Mouse (Mus musculus): ENCODE results near the gene Pop5.

The Pop5 gene

DNA sequence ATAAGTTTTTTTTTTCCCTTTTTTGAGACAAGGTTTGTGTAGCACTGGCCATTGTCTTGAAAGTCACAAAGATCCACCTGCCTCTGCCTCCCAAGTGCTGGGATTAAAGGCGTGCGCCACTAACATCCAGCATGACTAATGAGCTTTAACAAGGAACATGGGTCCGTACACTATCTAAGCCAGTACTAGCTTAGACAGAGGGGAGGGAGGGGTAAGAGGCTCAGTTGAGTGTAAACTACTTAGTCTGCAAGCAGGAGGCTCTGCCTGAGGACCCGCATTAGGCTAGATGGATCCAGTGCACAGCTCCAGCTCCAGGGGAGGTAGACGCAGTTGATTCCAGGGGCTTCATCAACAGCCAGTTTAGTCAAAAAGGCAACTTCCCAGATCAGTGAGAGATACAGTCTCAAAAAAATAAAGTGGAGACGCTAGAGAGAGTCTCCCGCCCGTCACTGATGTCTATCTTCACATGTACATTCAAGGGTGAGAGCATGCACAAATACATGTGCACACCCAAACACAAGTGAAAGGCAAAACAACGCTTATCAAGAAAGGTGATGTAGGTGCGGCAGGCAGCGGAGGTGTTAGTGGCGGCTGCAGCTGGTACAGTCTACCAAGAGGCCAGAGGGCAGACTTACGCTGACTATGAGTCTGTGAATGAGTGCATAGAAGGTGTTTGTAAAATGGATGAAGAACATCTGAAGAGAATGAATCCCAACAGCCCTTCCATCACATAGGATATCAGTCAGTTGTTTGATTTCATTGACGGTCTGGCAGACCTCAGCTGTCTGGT, 27.1 kb downstream of the Pop5 start:
- DNase-seq (ENCODE audit: low spot score in 2 of 2) = no peak

DNA sequence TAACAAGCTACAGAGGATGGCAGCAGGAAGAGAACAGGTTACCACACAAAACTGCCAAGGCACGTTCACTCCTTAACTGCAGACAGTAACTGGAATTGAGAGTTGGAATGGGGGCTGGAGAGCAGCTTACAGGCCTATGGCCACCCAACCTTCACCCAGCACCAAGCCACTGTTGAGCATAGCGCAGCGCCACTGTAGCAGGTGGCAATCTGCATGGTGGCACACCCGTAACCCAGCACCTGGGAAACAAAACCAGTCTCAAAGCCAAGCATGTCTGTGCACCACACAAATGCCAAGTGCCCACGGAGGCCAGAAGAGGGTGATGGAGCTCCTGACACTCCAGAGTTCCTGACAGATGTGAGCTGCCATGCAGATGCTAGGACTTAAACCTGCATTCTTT, 30.7 kb downstream of the Pop5 start:
- no peak for DNase-seq (ENCODE audit: low spot score in 2 of 2)

DNA sequence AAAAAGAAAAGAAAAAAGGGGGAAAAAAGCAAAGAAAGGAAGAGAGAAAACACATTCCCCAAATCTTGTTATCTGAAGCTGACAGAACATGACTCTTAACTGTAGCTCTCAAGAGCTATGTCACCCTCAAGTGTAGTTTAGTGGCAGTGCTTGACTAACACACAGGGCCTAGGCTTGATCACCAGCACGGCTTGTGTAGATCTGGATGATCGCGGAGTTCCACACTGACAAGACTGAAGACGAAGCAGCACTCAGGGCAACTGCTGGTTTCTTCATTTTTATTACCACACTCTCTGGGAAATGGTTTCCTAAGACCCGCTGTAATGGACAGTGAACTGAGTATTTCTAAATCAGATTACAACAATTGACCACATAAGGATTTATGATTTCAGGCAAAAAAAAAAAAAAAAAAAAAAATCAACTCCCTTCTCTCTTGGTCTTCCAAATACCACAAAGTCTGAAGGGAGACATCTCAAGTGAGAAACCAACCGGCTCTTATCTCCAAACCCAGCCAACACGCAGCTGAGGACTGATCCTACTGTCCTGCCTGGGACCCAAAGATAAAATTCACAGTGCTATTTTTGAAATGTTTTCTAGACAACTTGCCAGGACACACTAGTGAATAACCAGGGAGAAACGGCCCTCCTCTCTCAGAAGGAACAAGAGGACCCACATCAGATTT, 31.3 kb downstream of the Pop5 start:
- peak in 1 of 2 experiments; percentile 36 for DNase-seq (ENCODE audit: low spot score in 2 of 2)

DNA sequence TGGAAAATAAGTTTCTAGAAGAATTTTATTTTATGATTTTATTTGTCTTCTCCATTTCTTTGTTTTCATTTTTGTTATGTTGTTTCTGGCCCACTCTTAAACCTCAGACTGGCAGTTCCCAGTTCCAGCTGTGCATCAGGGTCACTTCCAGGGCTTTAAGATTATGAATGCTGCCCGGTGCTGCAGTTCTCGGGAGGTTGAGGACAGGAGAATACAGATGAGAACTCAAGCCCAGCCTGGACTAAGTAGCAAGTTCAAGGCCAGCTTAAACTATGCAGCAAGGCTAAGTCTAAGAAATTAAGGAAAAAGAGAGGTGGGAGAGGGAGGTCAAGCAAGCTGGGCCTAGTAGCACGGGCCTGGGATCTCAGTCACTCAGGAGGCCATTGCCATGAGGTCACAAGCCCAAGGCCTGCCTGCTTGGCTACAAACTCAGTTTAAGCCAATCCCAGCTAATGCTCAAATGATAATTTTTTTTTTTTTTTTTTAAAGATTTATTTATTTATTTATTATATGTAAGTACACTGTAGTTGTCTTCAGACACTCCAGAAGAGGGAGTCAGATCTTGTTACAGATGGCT, 31.9 kb downstream of the Pop5 start:
- DNase-seq (ENCODE audit: low spot score in 2 of 2) = no peak

DNA sequence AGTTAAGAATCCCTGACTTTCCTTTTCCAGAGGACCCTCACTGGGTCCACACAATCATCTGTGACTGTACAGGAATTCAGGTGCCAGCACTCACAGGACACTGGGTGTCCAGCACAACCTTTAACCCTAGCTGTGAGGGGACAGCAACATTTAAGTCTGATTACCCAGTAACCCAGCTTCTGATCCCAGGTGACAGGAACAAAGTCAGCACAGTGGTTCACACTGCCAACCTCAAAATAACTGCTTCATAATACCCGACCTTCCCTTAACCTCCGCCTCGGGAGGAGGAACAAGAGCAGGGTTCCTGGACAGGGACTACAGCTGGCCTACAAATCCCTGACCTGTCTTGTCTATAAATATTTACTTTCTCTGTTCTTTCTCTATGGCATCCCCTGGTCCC, 32.6 kb downstream of the Pop5 start:
- DNase-seq (ENCODE audit: low spot score in 2 of 2) = no peak

DNA sequence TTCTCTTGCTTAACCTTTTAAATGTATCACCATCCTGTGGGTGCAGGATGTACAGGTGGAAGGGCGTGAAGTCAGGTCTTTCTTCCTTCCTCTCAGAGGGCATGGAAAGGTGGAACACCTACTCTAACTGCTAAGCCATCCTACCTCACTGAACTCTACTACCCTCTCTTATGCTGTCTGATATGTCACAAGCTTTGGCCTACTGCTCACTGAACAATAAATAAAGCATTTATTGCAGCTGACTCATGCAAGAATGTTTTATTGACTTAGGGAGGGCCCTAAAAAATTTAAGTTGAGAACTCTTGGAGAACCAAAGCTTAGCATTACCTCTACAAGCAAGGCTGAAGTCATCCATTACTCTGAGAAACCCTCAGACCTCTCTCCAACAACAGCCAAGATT, 34.3 kb downstream of the Pop5 start:
- no peak for DNase-seq (ENCODE audit: low spot score in 2 of 2)

DNA sequence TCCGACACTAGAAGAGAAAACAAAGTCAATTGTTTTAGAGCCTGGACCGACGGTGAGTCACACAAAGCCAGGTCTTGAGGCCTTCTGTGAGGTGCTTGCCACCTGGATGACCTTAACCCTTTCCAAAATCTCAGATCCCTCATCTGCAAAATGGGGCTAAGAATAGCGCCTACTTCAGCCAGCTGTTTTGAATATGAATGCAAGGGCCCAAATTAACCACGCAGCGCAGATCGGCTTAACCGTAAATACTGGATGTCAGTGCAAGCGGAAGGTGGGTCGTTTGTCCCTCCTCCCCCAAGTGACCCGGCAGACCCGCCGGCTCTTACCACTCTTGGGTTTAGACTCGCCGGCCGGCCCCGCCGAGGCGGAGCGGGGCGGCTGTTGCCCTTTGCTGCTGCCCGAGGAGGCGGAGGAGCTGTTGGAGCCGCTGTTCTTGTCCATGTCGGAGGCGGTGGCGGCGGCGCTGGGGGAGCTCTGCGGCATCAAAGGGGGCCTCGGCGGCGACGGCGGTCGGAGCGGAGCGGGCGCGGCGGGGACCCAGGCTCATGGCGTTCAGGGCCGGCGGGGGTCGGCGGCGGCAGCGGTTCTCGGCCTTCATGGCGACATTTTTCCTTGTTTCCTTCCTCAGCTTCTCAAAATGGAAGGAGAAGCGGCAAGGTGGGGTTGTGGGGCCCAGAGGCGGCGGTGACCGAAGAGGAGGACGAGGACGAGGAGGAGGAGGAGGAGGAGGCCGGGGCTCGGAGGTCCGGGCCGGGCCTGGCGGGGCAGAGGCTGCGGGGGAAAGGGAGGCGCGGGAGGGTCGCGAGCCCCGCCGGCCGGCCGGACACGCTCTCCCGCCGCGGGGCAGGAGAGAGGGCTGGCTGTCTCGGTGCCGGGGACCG, 36.5 kb downstream of the Pop5 start:
- peak; percentile 30 to 43 for DNase-seq (ENCODE audit: low spot score in 2 of 2)

DNA sequence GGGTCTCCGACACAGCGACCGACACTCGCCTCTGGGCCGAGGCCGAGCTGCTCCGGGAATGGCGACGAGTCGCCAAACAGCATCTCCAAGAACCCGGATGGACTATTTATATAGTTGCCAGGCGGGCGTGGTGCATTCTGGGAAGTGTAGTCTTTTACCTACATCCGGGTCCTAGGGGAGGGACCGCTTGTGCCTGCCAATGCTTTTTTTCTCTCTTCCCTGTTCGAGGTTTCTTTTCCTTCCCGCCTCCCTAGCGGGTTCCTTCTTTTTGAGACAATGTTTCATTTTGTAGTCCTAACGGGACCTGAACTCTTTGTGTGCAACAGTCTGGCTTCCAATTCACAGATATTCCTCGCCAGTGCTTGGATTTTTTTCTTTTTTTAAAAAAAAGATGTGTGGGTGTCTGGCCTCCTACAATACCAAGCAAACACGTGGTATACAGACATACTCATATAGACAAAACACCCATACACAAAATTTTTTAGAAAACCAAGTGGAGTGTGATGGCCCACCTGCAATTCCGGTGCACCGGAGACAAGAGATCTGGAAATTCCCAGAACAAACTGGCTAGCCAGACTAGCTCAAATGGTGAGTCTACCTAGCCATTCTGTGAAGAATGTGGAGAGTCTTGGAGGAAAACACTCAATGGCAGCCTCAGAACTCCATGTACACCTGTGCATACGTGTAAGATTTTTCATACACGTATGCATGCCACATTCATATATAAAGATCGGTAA, 37.3 kb downstream of the Pop5 start, which contains the start of gene Rnf10:
Gene Rnf10 (minus strand): TSS at position 87 of the 737 bp plus-strand sequence.
- DNase-seq (ENCODE audit: low spot score in 2 of 2) = peak; percentile 96 to 97

DNA sequence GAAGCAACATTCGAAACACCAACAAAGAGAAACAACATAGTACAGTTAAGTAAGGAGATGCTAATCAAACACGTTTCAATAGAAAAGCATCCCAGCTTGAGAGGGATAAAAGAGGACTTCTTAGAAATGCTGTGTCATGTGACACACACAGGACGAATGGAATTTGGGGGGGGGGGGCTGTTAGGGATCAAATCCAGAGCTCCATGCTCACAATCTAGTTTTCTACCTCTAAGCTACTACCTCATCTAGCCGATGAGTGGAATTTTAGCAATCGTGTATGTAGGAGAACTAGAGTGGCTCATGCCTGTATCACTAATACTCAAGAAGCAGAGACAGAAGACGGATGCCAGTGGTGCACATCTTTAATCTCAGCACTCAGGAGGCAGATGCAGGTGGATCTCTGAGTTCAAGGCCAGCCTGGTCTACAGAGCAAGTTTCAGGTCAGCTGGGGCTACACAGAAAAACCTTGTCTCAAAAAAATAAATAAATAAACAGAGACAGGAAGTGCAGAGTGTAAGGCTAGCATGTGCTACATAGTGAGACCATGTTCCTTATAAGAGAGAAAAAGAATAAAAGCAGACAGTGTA, 38.0 kb downstream of the Pop5 start:
- DNase-seq (ENCODE audit: low spot score in 2 of 2) = no peak

DNA sequence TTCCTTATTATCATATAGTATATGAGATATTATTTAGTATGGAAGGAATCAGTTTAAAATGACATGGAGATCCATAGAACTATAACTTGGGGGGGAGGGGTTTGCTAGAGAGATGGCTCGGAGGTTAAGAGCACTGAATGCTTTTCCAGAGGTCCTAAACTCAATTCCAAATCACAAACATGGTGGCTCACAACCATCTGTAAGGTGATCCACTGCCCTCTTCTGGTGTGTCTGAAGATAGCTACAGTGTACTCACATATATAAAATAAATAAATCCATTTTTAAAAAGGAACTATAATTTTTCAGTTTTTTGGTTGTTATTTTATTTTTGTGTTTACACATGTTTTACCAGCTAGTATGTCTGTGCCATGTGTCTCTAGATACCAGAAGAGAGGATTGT, 38.7 kb downstream of the Pop5 start:
- DNase-seq (ENCODE audit: low spot score in 2 of 2) = no peak

DNA sequence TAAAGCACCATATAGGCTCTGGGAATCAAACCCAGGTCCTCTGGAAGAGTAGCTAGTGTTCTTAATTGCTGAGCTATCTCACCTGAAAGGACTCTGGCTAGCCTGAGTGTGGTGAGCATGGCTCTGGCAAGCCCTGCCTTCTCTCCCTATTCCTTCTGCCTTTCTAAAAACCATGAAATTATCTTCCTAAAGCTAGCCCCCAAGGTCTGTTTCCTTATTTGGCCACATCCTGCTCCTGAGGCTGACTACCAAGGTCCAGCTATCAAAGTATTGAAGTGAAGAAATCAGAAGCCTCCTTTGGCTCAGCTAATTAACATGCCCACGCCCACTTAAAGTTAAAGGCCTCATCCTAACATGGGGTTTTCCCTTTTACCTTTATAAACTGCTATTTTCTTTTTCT, 39.1 kb downstream of the Pop5 start:
- DNase-seq (ENCODE audit: low spot score in 2 of 2) = no peak

DNA sequence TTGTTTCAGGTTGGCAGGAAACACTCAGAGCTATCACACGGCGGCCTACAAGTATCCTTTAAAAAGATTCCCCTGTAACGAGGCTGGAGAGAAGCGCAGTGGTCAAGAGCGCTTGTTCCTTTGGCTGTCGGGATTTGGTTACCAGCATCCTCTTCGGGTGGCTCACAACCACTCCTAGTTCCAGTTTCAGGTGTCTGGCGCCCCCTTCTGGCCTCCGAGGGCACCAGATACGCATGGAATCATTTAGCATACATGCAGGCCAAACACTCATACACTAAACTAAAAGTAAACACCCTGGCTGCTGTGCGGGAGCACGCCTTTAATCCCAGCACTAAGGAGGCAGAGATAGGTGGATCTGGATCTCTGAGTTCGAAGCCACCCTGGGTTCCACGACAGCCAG, 40.4 kb downstream of the Pop5 start:
- peak in 1 of 2 experiments; percentile 43 for DNase-seq (ENCODE audit: low spot score in 2 of 2)

DNA sequence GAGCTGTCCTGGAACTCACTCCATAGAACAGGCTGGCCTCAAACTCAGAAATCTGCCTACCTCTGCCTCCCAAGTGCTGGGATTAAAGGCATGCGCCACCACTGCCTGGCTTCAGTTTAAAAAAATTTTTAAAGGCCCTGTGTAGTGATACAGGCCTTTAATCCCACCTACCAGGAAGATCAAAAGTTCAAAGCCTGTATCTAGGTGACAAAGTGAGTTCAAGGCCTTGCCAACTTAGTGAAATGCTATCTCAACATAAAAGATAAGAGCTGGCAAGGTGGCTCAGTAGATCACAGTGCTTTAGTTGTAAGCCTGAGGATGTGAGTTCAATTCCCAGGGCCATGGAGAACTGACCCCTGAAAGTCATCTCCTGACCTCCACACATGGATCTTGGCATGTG, 42.4 kb downstream of the Pop5 start:
- DNase-seq (ENCODE audit: low spot score in 2 of 2) = no peak

DNA sequence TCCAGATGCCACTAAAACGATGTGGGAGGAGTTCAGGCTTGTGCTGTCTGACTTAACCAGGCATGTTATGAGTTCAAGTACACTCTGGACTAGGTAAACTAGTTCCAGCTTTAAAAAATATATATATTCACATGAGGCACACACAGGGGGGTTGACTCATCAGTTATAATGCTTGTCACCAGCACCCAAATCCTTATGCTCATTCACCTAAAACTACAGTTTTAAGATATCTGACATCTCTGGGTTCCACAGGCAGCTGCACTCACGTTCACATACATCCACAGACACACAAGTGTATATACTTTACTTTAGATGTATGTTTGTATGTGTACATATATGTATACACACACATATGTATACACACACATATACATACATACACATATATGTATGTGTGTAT, 43.1 kb downstream of the Pop5 start:
- DNase-seq (ENCODE audit: low spot score in 2 of 2) = no peak

DNA sequence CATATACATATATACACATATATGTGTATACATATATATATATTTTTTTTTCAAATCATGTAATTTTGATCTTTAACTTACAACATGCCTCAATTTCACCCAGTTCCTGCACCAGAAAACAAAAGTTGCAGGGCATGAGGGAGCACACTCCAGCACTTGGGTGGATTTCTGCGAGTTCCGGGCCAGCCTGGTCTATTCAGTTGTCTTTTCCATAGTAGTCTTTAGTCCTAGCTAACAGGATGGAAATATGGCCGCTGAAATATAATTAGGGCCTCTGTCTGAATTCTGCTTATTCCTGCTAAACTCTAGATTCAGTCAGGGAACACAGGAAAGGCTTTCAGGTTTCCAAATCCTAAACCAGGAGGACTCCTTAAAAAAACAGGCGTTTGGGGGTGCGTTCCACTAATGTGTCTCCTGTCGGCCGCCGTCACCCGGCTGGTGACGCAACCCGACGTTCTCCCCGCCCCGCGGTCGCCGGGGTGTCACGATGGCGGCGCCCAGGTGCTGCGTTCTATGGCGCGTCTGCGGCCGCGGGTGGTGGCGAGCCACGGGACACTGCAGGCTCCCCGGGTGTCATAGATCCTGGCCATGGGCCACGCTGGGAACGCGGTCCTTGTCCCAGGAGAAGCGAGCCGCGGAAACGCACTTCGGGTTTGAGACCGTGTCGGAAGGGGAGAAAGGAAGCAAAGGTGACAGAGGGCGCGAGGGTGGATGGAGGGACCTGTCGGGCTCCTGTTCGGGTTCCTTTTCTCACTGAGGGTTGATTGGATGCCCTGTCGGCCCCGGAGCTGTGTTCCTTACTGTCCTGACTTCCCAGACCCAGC, 43.8 kb downstream of the Pop5 start, which contains the start of gene Coq5:
Gene Coq5 (plus strand): TSS at position 441 of the 824 bp plus-strand sequence.
- DNase-seq (ENCODE audit: low spot score in 2 of 2) = peak; percentile 79 to 88

DNA sequence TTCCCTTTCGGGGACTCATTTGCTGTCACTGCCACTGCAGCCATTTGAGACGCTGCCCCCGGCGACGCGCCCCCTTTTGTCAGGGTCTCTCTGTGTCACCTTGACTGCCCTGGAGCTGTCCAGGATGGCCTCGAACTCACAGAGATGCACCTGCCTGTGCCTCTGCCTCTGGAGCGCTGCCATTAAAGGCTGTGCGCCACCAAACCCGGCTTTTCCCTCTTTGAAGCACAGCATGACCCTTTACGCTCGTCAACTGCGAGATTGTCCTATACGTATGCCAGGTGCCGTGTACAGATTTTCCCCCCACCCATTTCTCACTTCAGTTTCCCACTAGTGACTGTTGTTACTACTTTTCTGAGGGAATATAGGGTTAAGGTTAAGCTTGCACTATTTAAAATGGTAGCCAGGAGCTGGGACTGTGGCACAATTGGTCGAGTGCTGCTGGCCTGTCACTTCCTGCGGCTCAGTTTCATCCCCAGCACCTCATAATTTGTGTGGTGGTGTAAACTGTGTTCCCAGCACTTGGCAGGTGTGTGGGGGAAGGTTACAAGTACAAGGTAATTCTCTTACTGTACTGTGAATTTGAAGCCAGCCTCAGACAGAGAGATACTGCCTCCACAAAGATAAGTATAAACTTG, 44.5 kb downstream of the Pop5 start:
- no peak for DNase-seq (ENCODE audit: low spot score in 2 of 2)

DNA sequence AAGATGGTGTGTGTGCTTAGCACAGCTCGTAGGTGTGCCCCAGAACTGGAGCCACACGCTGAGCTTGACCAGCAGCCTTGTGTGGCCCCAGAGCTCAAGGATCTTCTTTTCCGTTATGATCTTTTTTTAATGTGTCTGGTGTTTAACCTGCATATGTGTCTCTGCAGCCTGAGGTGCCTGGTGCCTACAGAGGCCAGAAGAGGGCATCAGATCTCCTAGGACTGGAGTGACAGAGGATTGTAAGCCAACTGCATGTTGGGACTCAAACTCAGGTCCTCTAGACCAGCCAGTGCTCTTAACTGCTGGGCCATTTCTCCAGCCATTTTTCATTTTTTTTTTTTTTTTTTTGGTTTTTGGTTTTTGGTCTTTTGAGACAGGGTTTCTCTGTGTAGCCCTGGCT, 49.1 kb downstream of the Pop5 start:
- DNase-seq (ENCODE audit: low spot score in 2 of 2) = no peak

DNA sequence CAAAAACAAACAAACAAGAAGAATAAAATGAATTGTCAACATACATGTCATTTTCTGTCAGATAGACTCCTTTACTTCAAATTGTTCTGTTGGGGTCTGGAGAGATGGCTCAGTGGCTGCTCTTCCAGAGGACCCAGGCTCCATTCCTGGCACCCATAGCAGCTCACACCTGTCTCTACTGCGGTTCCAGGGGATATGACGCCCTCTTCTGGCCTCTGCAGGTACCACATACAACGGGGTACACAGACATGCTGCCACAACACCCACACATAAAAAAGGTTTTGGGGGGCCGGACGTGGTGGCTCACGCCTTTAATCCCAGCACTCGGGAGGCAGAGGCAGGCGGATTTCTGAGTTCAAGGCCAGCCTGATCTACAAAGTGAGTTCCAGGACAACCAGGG, 58.5 kb downstream of the Pop5 start:
- no peak for DNase-seq (ENCODE audit: low spot score in 2 of 2)

Measured in spleen, postnatal 14 days (tissue).